Mouse (Mus musculus) E14TG2a.4 (cell line): ENCODE data around the gene Slc9a2.

ENCODE experiments used
- CTCF ChIP-seq: conservative IDR thresholded peaks from 2 replicates; pipeline ENCODE4 v1.5.1; 2014; ENCODE audit warnings: low read length
- NANOG ChIP-seq: IDR thresholded peaks from 2 replicates; pipeline ENCODE4 v1.6.1; 2014; ENCODE audit warnings: borderline replicate concordance, low read length, mixed read lengths
- POU5F1 ChIP-seq: IDR thresholded peaks from 2 replicates; pipeline ENCODE4 v1.6.1; 2014; ENCODE audit warnings: low read length, borderline replicate concordance

DNA sequence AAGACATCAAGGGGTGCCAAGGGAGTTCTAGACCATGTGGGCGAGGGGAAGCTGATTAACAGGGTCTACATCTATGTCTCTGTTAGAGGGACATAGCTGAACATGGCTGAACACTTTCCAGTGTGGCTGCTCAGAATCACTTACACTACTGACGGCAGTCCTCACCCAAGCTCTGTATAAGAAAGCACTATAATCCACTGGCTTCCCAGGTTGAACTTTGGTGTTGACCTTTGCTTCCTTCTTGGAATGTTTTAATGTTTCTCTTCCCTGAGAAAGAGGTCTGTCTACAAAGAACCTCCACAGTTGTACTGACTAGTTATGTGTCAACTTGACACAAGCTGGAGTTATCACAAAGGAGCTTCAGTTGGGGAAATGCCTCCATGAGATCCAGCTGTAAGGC lies 95.7 kb downstream of the Slc9a2 start:
- no peak for TF ChIP-seq CTCF
- no peak for TF ChIP-seq POU5F1
- no peak for TF ChIP-seq NANOG
